Mouse (Mus musculus) cortical plate, adult 2 months (tissue): Measurements from ENCODE around the gene Pfdn5. TPM values are rescaled to one million over a fixed set of nuclear protein-coding genes. Genes with fewer than 3 reads are reported as not detected.
A peak's percentile ranks its signal among the peaks of the same experiment; 100 is the strongest.

Source experiments
- H3K27ac ChIP-seq: fragments of 200-500 bp; 2 replicates; pipeline ENCODE4 v1.5.1; 2012; ENCODE audit warnings: low read length, control low read depth, inconsistent platforms; ENCODE audit not compliant: insufficient read depth
- H3K4me1 ChIP-seq: fragments of 200-500 bp; 2 replicates; pipeline ENCODE4 v1.6.1; 2011; ENCODE audit warnings: low read length; ENCODE audit not compliant: control insufficient read depth, insufficient read depth
- H3K4me3 ChIP-seq: fragments of 200-500 bp; 2 replicates; pipeline ENCODE4 v1.5.1; 2011; ENCODE audit warnings: mild to moderate bottlenecking, low read length, control low read depth; ENCODE audit not compliant: insufficient read depth
- CTCF ChIP-seq: fragments of 200-500 bp; IDR thresholded peaks from 2 replicates; pipeline ENCODE4 v1.5.1; 2011; ENCODE audit warnings: mild to moderate bottlenecking, control low read depth, low read length; ENCODE audit not compliant: insufficient read depth; ENCODE audit errors: extremely low read depth
- POLR2A ChIP-seq: fragments of 200-500 bp; IDR thresholded peaks from 2 replicates; pipeline ENCODE4 v1.6.1; 2011; ENCODE audit warnings: mild to moderate bottlenecking, low read length, control low read depth; ENCODE audit not compliant: insufficient read depth; ENCODE audit errors: extremely low read depth
- polyA plus RNA-seq: library from polyadenylated mRNA; depleted of rRNA; stranded (reverse); fragments of >200 nt; gene quantifications from 2 replicates; pipeline ENCODE4 v1.2.3, GENCODE M21; 2012; rRNA removed

Pfdn5 gene
- 466 and 495 TPM in 2 replicates for polyA plus RNA-seq

DNA sequence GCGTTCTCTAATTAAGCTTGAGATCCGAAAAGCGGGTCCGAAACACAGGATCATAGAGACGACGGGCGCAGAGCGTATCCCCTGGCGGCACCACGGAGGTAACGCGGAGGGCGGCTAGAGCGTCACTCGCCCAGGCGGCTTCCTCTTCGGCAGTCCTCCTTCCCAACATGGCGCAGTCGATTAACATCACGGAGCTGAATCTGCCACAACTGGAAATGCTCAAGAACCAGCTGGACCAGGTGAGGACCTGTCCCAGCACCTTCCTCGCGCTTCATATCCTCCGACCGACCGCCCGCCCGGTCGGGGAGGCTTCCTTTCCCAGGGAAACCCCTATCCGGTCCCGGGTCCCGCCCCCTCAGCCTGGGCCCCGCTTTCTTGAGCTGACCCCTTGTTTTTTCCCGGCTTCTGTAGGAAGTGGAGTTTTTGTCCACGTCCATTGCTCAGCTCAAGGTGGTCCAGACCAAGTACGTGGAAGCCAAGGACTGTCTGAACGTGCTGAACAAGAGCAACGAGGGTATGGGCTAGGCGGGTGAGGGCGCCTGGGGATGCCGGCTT is at the start of gene Pfdn5:
Pfdn5 (plus strand) TSS at position 95 of the 555 bp plus-strand sequence.
- H3K4me1 ChIP-seq: no peaks in the 10 kb centered on the region; the same call in 1 of the 2 replicates
- peak within 1 kb of the TSS; percentile 97 for H3K4me3 ChIP-seq
- TF ChIP-seq POLR2A (peak; percentile 63; the same call in 1 of the 2 replicates), CTCF (0 out of 2 replicates have a peak, but pooled peaks have one; percentile 6)
- peak within 1 kb of the TSS; percentile 56; the same call in 1 of the 2 replicates for H3K27ac ChIP-seq

DNA sequence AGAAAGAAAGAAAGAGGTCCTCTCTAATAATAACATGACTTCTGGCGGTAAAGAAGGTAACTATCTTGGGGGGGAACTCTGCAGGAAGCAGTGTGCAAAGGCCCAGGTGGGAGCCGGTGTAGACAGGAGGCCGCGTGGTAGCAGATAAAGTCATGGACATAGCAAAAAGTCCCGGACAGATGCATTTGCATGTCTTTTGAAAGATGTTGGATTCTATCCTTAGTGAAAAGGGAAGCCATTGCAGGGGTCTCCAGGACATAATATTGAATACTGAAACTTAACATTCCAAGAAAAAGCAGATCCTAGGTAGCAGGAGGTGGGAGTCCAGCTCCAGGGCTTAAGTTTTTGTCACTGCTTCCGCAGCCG is 47.2 kb upstream of the Pfdn5 start:
- peak overlapping the region; percentile 17; the same call in 1 of the 2 replicates for H3K27ac ChIP-seq
- H3K4me1 ChIP-seq: 0 out of 2 replicates have a peak, but pooled peaks cover 2% of the 10 kb centered on the region
- H3K4me3 ChIP-seq: peak overlapping the region; percentile 90
- TF ChIP-seq POLR2A (no peak), CTCF (no peak)

DNA sequence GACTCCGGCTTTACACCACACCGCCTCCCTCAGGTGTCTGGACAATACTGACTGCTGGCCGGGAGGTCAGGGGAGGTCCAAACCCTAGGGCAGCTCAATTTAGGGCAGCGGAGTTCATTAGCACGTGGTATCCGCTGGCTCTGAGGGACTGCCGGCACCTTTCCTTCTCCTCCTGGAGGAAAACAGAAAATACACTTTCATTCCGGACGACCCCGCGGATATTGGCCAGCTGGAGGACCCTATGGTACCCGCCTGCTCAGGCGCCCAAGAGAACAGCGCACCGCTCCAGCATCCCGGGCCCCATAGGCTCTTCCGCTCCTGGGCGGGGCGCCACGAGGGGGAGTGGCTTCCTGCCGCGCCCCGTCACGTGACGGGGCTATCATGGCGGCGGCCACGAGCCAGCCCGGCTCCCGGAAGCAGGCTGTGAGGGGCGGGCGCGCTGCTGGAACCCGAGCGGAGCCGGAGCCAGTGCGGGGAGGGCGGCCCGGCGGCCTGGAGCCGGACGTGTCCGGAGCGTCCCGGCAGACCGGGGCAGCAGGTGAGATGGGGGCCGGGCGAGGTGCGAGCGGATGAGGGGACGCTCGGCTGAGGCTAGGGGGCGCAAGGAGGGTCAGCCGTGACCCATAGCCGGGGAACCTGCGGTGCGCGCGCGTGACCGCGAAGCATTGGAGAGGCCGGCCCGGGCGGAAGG is 46.7 kb upstream of the Pfdn5 start, which contains the start of gene Mfsd5:
Mfsd5 (plus strand) TSS at position 363 of the 691 bp plus-strand sequence.
- Histone ChIP-seq H3K4me3 (peak within 1 kb of the TSS; percentile 90), H3K4me1 (0 out of 2 replicates have a peak, but pooled peaks cover 2% of the 10 kb centered on the region), H3K27ac (peak within 1 kb of the TSS; percentile 87)
- TF ChIP-seq POLR2A: peak; percentile 76
- no peak for TF ChIP-seq CTCF

DNA sequence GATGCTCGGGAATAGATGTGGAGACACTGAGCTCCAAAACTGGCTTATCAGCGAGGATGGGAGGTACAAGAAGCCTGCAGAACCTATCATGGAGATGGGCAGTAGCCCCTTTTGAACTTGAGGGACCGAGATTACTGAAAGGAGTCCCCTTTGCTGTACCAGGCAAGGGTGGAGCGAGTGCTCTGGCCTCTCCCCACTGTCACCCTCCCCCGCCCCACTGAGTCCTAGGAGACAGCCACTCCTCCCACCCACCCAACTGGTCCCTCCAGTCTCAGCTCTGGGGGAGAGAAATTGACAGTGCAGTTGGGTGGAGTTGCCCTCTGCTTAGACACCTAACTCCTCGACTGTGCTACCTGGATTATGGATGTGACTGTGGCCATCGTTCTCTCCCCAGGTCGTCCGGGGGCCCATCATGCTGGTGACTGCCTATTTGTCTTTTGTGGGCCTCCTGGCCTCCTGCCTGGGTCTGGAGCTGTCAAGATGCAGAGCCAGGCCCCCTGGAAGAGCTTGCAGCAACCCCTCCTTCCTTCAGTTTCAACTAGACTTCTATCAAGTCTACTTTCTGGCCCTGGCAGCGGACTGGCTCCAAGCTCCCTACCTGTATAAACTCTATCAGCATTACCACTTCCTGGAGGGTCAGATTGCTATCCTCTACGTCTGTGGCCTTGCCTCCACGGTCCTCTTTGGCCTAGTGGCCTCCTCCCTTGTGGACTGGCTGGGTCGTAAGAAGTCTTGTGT is 46.0 kb upstream of the Pfdn5 start:
- TF ChIP-seq CTCF (no peak), POLR2A (peak; percentile 55; the same call in 1 of the 2 replicates)
- H3K4me1 ChIP-seq: 0 out of 2 replicates have a peak, but pooled peaks cover 2% of the 10 kb centered on the region
- peak overlapping the region; percentile 90 for H3K4me3 ChIP-seq
- H3K27ac ChIP-seq: peak overlapping the region; percentile 87

DNA sequence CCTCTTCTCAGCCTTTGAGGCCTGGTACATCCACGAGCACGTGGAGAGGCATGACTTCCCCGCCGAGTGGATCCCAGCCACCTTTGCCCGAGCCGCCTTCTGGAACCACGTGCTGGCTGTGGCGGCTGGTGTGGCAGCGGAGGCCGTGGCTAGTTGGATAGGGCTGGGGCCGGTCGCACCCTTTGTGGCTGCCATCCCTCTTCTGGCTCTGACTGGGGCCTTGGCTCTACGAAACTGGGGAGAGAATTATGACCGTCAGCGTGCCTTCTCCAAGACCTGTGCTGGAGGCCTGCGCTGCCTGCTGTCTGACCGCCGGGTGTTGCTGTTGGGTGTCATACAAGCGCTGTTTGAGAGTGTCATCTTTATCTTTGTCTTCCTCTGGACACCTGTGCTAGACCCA is 45.3 kb upstream of the Pfdn5 start:
- Histone ChIP-seq H3K4me3 (peak overlapping the region; percentile 90; the same call in 1 of the 2 replicates), H3K27ac (no peak overlapping the region)

DNA sequence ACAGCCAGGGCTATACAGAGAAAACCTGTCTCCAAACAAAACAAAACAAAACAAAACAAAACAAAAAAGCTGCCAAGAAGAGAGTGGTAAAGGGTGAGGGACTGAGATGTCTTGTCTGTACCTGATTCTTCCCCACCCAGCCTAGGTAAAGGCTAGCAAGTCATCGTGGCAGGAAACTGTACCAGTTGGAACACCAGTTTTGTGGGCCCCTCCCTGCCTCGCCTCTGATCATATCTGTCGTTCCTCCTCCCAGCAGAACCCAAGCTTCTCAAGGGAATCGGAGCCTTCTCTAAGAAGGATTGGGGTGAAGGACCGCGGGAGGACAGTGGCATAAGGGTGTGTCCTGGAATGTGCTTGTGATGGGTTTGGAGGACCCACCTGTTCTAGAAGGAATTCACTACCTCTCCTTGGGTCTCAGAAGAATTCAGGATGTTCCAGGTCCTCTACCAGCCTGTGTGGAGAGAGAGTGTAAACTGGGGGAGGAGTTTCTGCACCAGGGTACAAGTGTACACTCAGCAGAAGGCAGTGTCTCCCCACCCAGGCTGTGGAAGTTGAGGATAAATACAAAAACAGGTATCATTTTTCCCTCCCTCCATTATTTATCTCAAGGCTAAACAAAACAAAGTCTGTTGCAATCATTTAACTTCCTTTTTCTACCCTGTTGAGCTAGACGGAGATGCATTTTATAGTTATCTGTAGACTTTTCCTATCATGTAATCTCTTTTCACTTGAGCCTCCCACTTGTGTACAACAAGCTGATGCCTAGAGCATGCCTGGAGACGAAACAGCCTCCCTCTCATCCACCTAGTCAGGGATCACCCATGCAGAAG is 43.2 kb upstream of the Pfdn5 start:
- TF ChIP-seq CTCF: no peak
- no peak for TF ChIP-seq POLR2A
- 0 out of 2 replicates have a peak, but pooled peaks cover 2% of the 10 kb centered on the region for H3K4me1 ChIP-seq
- H3K4me3 ChIP-seq: no peak overlapping the region
- no peak overlapping the region for H3K27ac ChIP-seq

More for the DNA sequence above, 45.3 kb upstream of the Pfdn5 start:
- TF ChIP-seq CTCF: no peak
- no peak for TF ChIP-seq POLR2A
- H3K4me1 ChIP-seq: 0 out of 2 replicates have a peak, but pooled peaks cover 2% of the 10 kb centered on the region

DNA sequence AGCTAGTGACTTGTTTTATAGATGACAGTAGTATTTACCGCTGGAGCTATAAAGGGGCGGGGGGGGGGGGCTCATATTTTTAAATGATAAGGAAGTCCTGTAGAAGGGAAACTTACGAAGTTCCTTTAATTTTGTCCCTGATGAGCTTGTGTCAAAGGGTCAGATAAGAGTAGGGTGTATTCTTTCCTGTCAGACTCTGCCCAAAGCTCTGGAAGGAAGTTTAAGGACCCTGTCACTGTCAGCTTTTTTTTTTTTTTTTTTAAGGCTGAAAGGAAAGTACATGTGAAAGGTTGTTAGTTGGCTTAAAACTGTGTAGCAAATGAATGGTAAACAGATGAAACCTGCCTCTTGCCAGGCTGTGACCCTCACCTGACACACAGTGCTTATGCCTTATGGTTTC is 42.3 kb upstream of the Pfdn5 start:
- Histone ChIP-seq H3K4me3 (no peak overlapping the region), H3K27ac (no peak overlapping the region), H3K4me1 (0 out of 2 replicates have a peak, but pooled peaks cover 2% of the 10 kb centered on the region)
- TF ChIP-seq CTCF (no peak), POLR2A (no peak)

DNA sequence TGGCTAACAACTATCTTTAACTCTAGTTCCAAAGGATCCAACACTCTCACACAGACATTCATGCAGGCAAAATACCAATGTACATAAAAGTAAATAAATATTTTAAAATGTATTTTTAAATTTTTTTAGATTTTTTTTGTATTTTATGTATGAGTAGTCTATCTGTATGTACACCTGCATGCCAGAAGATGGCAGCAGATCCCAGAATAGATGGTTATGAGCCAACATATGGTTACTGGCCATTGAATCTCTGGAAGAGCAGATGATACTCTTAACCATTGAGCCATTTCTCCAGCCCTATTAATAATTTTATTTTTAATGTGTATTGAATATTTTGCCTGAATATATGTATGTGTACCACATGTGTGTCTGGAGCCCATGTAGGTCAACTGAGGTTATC is 38.5 kb upstream of the Pfdn5 start:
- TF ChIP-seq POLR2A (no peak), CTCF (peak; percentile 28; the same call in 1 of the 2 replicates)
- no peak overlapping the region for H3K27ac ChIP-seq
- no peaks in the 10 kb centered on the region for H3K4me1 ChIP-seq
- H3K4me3 ChIP-seq: no peak overlapping the region
